Mouse (Mus musculus) limb, embryonic 14.5 days (tissue): ENCODE data around the gene Akirin1. TPM values are rescaled to one million over a fixed set of nuclear protein-coding genes. Genes with fewer than 3 reads are reported as not detected.

Experiments used
- ATAC-seq: fragments of 200-750 bp; cut with Nextera tagmentation; 2 replicates; pipeline ENCODE4 v1.8.0; 2017; ENCODE audit warnings: low read depth, moderate number of reproducible peaks, moderate TSS enrichment; ENCODE audit not compliant: low FRiP score
- DNase-seq: peaks from one replicate; pipeline ENCODE4 v3.0.0-alpha.2; 2015; ENCODE audit warnings: low spot score
- H3K27ac ChIP-seq: fragments of 300-500 bp; sonication (generic); replicated peaks from 2 replicates; pipeline ENCODE4 v1.5.1; 2014; ENCODE audit warnings: low read depth, mild to moderate bottlenecking, low read length, moderate library complexity, mixed read lengths
- H3K27me3 ChIP-seq: fragments of 300-500 bp; sonication (generic); 2 replicates; pipeline ENCODE4 v1.6.1; 2014; ENCODE audit warnings: low read length, mixed read lengths; ENCODE audit not compliant: control insufficient read depth, insufficient read depth
- H3K36me3 ChIP-seq: fragments of 300-500 bp; sonication (generic); 2 replicates; pipeline ENCODE4 v1.6.1; 2014; ENCODE audit warnings: mild to moderate bottlenecking, low read length, moderate library complexity, mixed read lengths; ENCODE audit not compliant: control insufficient read depth, insufficient read depth
- H3K4me1 ChIP-seq: fragments of 300-500 bp; sonication (generic); 2 replicates; pipeline ENCODE4 v1.6.1; 2014; ENCODE audit warnings: antibody characterized with exemption, low read length, mixed read lengths; ENCODE audit not compliant: control insufficient read depth, insufficient read depth
- H3K4me2 ChIP-seq: fragments of 300-500 bp; sonication (generic); replicated peaks from 2 replicates; pipeline ENCODE4 v1.6.1; 2014; ENCODE audit warnings: low read depth, mild to moderate bottlenecking, low read length, moderate library complexity; ENCODE audit not compliant: severe bottlenecking
- H3K4me3 ChIP-seq: fragments of 300-500 bp; sonication (generic); replicated peaks from 2 replicates; pipeline ENCODE4 v1.5.1; 2014; ENCODE audit warnings: low read length
- H3K9ac ChIP-seq: fragments of 300-500 bp; sonication (generic); 2 replicates; pipeline ENCODE4 v1.6.1; 2014; ENCODE audit warnings: mild to moderate bottlenecking, low read depth, low read length, moderate library complexity; ENCODE audit not compliant: severe bottlenecking
- H3K9me3 ChIP-seq: fragments of 300-500 bp; sonication (generic); 2 replicates; pipeline ENCODE4 v1.6.1; 2016; ENCODE audit warnings: low read length; ENCODE audit not compliant: control insufficient read depth
- POLR2A ChIP-seq: fragments of 200-500 bp; IDR thresholded peaks from 2 replicates; pipeline ENCODE4 v1.8.0; 2012; ENCODE audit warnings: inconsistent platforms, mild to moderate bottlenecking, moderate library complexity, borderline replicate concordance; ENCODE audit not compliant: insufficient read depth, insufficient read length; ENCODE audit errors: extremely low read depth
- WGBS: fragments of 180-500 bp; shearing (Covaris S2); extraction: QIAGEN DNeasy Blood & Tissue Kit; methylation state at CpG from one replicate; pipeline ENCODE4 v1.1.7; 2014; 5-methylcytosine and 5-hydroxymethylcytosine counted together
- polyA plus RNA-seq, 2 experiments: library from polyadenylated mRNA; depleted of rRNA in 1 of 2; stranded (reverse) in 1 of 2; unstranded in 1 of 2; fragments of >200 nt; fragmentation: Nextera tagmentation in 1 of 2; extraction: Ambion mirVana in 1 of 2; gene quantifications; 2 replicates each; pipeline versions ENCODE4 v1.2.1 to v1.2.3; 2012 to 2014

Akirin1 gene
- polyA plus RNA-seq, 2 experiments, result 39.5 to 55.5 TPM

GRCm38 (mm10) chr4:123742891-123743290 is 7.3 kb downstream of the Akirin1 start:
- Histone ChIP-seq H3K27me3 (no peaks in the 10 kb centered on the region), H3K9ac (no peak overlapping the region), H3K4me2 (no peak overlapping the region), H3K36me3 (peaks cover 50% of the 10 kb centered on the region), H3K4me3 (no peak overlapping the region), H3K27ac (no peak overlapping the region), H3K4me1 (no peaks in the 10 kb centered on the region), H3K9me3 (no peaks in the 10 kb centered on the region)
- no peak for DNase-seq
- TF ChIP-seq POLR2A, result no peak
- ATAC-seq, result no peak
- 71% methylated on average over 1 of the region's 1 CpGs for WGBS

DNA sequence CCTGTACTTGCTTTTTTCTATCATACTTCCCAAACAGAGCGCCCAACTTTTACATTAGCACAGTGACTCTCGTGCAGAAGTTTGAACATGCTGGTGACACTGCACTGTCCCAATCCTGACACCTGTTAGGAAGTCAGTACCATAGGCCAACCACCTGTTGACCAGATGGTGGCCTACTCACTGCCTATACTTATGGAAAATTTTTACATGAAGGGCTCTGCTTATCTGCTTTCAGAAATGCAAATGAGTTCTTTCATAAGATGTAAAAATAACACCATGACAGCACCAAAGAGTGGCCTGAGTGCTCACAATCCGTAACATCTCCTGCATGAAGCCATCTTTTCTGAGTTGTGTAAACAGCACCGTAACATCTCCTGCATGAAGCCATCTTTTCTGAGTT is 11.4 kb downstream of the Akirin1 start:
- Histone ChIP-seq H3K4me2 (no peak overlapping the region), H3K4me1 (no peaks in the 10 kb centered on the region), H3K9ac (no peak overlapping the region), H3K36me3 (peaks cover 63% of the 10 kb centered on the region), H3K9me3 (no peaks in the 10 kb centered on the region), H3K27me3 (no peaks in the 10 kb centered on the region), H3K27ac (no peak overlapping the region), H3K4me3 (no peak overlapping the region)
- DNase-seq (peak; percentile 5), ATAC-seq (no peak)
- WGBS, result 94% methylated on average over 4 of the region's 4 CpGs
- no peak for TF ChIP-seq POLR2A

- 91% methylated on average over 9 of the region's 9 CpGs for WGBS
- Histone ChIP-seq H3K27me3 (no peaks in the 10 kb centered on the region), H3K4me1 (no peaks in the 10 kb centered on the region), H3K36me3 (peaks cover 29% of the 10 kb centered on the region), H3K27ac (no peak overlapping the region), H3K4me2 (no peak overlapping the region), H3K9ac (no peak overlapping the region), H3K9me3 (no peaks in the 10 kb centered on the region), H3K4me3 (no peak overlapping the region)
- DNase-seq, result no peak
- no peak for TF ChIP-seq POLR2A
- ATAC-seq, result no peak
Measured at GRCm38 (mm10) chr4:123733532-123733931, 16.6 kb downstream of the Akirin1 start.

DNA sequence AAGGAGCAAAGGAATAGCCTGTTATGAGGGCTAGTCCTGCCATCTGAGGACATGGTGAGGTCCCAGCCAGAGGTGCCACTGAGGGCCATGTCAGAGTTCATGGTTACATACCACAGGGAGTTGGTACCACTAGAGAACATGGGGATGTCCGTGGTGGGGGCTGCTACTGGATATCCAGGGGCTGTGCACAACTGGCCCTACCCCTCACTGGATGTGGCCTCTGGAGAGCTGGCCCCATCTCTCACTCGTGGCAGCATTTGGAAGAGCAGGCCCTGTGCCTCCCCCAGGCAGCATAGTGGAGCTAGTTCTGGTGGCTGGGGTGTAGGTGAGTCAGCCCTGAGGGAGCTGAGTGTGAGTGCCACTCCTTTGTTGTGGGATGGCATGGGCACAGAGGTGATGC is 17.2 kb downstream of the Akirin1 start:
- 92% methylated on average over 2 of the region's 2 CpGs for WGBS
- Histone ChIP-seq H3K4me2 (no peak overlapping the region), H3K4me3 (no peak overlapping the region), H3K27me3 (no peaks in the 10 kb centered on the region), H3K9me3 (no peaks in the 10 kb centered on the region), H3K4me1 (no peaks in the 10 kb centered on the region), H3K9ac (no peak overlapping the region), H3K36me3 (peaks cover 22% of the 10 kb centered on the region), H3K27ac (no peak overlapping the region)
- no peak for TF ChIP-seq POLR2A
- ATAC-seq (no peak), DNase-seq (no peak)

DNA sequence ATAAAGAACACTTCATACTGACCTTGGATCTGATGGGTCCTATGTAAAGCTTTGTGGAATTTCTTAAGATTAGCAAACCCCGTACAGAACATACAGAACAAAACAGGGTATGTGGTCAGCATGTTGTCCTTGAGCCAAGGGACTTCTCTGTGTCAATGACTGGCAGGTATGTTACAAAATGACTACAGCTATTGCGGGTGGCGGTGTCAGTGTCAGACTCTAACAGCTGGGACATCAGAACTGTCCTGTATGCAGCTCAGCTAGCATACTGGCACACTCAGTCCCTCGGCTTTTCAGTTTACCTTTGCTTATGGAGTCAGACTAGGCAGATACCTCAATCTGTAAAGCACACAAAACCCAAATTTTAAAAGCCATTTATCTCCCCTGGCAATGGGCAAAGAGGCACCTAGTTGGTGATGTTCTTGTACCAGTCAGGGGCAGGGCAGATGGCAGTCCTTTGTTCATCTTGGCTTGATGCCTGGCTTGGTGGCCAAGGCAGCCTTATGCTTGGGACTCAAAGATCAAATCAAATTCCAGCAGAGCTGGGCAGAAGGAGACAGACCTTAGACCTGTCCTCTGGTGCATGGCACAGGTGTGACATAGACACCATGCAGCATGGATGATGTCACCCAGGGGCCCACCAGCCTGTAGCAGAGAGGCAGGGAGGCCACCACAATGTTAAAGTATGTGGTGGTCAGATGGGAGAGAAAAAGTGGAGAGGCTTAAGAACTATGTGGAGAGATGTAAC is 17.8 kb downstream of the Akirin1 start:
- WGBS, result 90% methylated on average over 4 of the region's 4 CpGs
- H3K9me3 ChIP-seq, result no peaks in the 10 kb centered on the region
- H3K27me3 ChIP-seq, result no peaks in the 10 kb centered on the region
- H3K4me2 ChIP-seq, result no peak overlapping the region
- DNase-seq, result no peak
- no peak overlapping the region for H3K27ac ChIP-seq
- no peak overlapping the region for H3K4me3 ChIP-seq
- ATAC-seq, result no peak
- H3K9ac ChIP-seq, result no peak overlapping the region
- H3K36me3 ChIP-seq, result peaks cover 19% of the 10 kb centered on the region
- no peak for TF ChIP-seq POLR2A
- H3K4me1 ChIP-seq, result no peaks in the 10 kb centered on the region
